Mouse (Mus musculus) CH12F3 (cell line): ENCODE results near the gene Btg4.

Experiments
- in situ Hi-C: fragments of 300-500 bp; cut with MboI; formaldehyde crosslinking; loops from 2 replicates; pipeline ENCODE4 v1.14.3; 2020; ENCODE audit warnings: low sequenced_read_pairs

Gene Btg4

GRCm38 (mm10) chr9:51060601-51061000 is at the start of gene Btg4:
Gene Btg4, plus strand, starts transcription at chr9:51060901.
- in situ Hi-C loops: no loop called here

- in situ Hi-C loops: no loop called here
Measured at GRCm38 (mm10) chr9:51013644-51014043, 47.1 kb upstream of the Btg4 start.

- in situ Hi-C loops: no loop called here
Measured at GRCm38 (mm10) chr9:51015732-51016131, 45.0 kb upstream of the Btg4 start.

- in situ Hi-C loops: no loop called here
Measured at GRCm38 (mm10) chr9:51019670-51020069, 41.0 kb upstream of the Btg4 start.

GRCm38 (mm10) chr9:51020351-51020750 is 40.4 kb upstream of the Btg4 start:
- in situ Hi-C loops: no loop called here

- in situ Hi-C loops: no loop called here
Measured at GRCm38 (mm10) chr9:51021123-51021795, 39.4 kb upstream of the Btg4 start.

- in situ Hi-C loops: no loop called here
Measured at GRCm38 (mm10) chr9:51026952-51027351, 33.7 kb upstream of the Btg4 start.

- in situ Hi-C loops: no loop called here
Measured at GRCm38 (mm10) chr9:51030147-51030546, 30.6 kb upstream of the Btg4 start.

- in situ Hi-C loops: no loop called here
Measured at GRCm38 (mm10) chr9:51031603-51032002, 29.1 kb upstream of the Btg4 start.

GRCm38 (mm10) chr9:51032291-51032690 is 28.4 kb upstream of the Btg4 start:
- in situ Hi-C loops: no loop called here

- in situ Hi-C loops: no loop called here
Measured at GRCm38 (mm10) chr9:51032785-51033529, 27.7 kb upstream of the Btg4 start.

GRCm38 (mm10) chr9:51041491-51041980 is 19.2 kb upstream of the Btg4 start:
- in situ Hi-C loops: no loop called here

- in situ Hi-C loops: no loop called here
Measured at GRCm38 (mm10) chr9:51042136-51042535, 18.6 kb upstream of the Btg4 start.

GRCm38 (mm10) chr9:51052180-51052579 is 8.5 kb upstream of the Btg4 start:
- in situ Hi-C loops: no loop called here

- in situ Hi-C loops: no loop called here
Measured at GRCm38 (mm10) chr9:51056360-51057324, 4.1 kb upstream of the Btg4 start.

- in situ Hi-C loops: no loop called here
Measured at GRCm38 (mm10) chr9:51058951-51059521, 1.7 kb upstream of the Btg4 start.

- in situ Hi-C loops: no loop called here
Measured at GRCm38 (mm10) chr9:51068202-51068601, 7.5 kb downstream of the Btg4 start.

GRCm38 (mm10) chr9:51070801-51071200 is 10.1 kb downstream of the Btg4 start:
- in situ Hi-C loops: no loop called here

GRCm38 (mm10) chr9:51075780-51076179 is 15.1 kb downstream of the Btg4 start:
- in situ Hi-C loops: no loop called here

- in situ Hi-C loops: no loop called here
Measured at GRCm38 (mm10) chr9:51076300-51076978, 15.7 kb downstream of the Btg4 start.
